Mouse (Mus musculus): Measurements from ENCODE around the gene Gm13083.
"Not testable (repeated sequence)": the region's sequence is repeated elsewhere in the genome, so short reads cannot be mapped to it uniquely, and the experiment has no call there.

- TF ChIP-seq CTCF (IDR thresholded peaks at IDR 0.05; ENCODE audit: control insufficient read depth, insufficient read depth, insufficient replicate concordance, low read depth, low read length); POLR2A (IDR thresholded peaks at IDR 0.05; ENCODE audit: control insufficient read depth, low read depth, low read length): not testable (repeated sequence)
These were observed 42.3 kb downstream of the Gm13083 start, which contains the start of gene Gm13088 for GRCm38 (mm10) chr4:143657146-143657545.
